Mouse (Mus musculus): ENCODE data around the gene Tas2r118. TPM values are rescaled to one million over a fixed set of nuclear protein-coding genes. Genes with fewer than 3 reads are reported as not detected.

Gene Tas2r118
- not detected in 2 replicates for polyA plus RNA-seq (2014; fragmentation: Nextera tagmentation; extraction: Ambion mirVana)

- H3K36me3 ChIP-seq (ENCODE audit: control insufficient read depth, insufficient read depth, low read length): no peaks in the 10 kb centered on the region
- no peak within 1 kb of the TSS for H3K27ac ChIP-seq (ENCODE audit: low read depth, low read length)
- H3K27me3 ChIP-seq (ENCODE audit: control insufficient read depth, insufficient read depth, low read length): no peaks in the 10 kb centered on the region
- H3K4me2 ChIP-seq (ENCODE audit: low read depth, low read length): no peak within 1 kb of the TSS
- WGBS: 97% methylated on average over 5 of the region's 5 CpGs
- H3K4me3 ChIP-seq (ENCODE audit: low read depth, low read length): no peak within 1 kb of the TSS
- H3K9ac ChIP-seq (replicated peaks; ENCODE audit: low read depth, low read length): no peak within 1 kb of the TSS
- H3K4me1 ChIP-seq (ENCODE audit: control insufficient read depth, insufficient read depth, low read length): no peaks in the 10 kb centered on the region
- ATAC-seq (ENCODE audit: low read depth): no peak
- H3K9me3 ChIP-seq (ENCODE audit: control insufficient read depth, low read length): no peaks in the 10 kb centered on the region
Observed at GRCm38 (mm10) chr6:23969960-23970359, at the start of gene Tas2r118. Tas2r118 (minus strand) TSS chr6:23970060.

GRCm38 (mm10) chr6:24018320-24018719, 48.5 kb upstream of the Tas2r118 start:
- no peak overlapping the region for H3K4me3 ChIP-seq (ENCODE audit: low read depth, low read length)
- no peak for ATAC-seq (ENCODE audit: low read depth)
- H3K27me3 ChIP-seq (ENCODE audit: control insufficient read depth, insufficient read depth, low read length): no peaks in the 10 kb centered on the region
- no peak overlapping the region for H3K9ac ChIP-seq (replicated peaks; ENCODE audit: low read depth, low read length)
- no peaks in the 10 kb centered on the region for H3K4me1 ChIP-seq (ENCODE audit: control insufficient read depth, insufficient read depth, low read length)
- no peaks in the 10 kb centered on the region for H3K36me3 ChIP-seq (ENCODE audit: control insufficient read depth, insufficient read depth, low read length)
- WGBS: 94% methylated on average over 5 of the region's 5 CpGs
- no peak overlapping the region for H3K27ac ChIP-seq (ENCODE audit: low read depth, low read length)
- H3K9me3 ChIP-seq (ENCODE audit: control insufficient read depth, low read length): no peaks in the 10 kb centered on the region
- H3K4me2 ChIP-seq (ENCODE audit: low read depth, low read length): no peak overlapping the region

GRCm38 (mm10) chr6:23993276-23993675, 23.4 kb upstream of the Tas2r118 start:
- Histone ChIP-seq H3K27ac (ENCODE audit: low read depth, low read length) (no peak overlapping the region), H3K4me1 (ENCODE audit: control insufficient read depth, insufficient read depth, low read length) (no peaks in the 10 kb centered on the region), H3K4me3 (ENCODE audit: low read depth, low read length) (no peak overlapping the region), H3K4me2 (ENCODE audit: low read depth, low read length) (no peak overlapping the region), H3K27me3 (ENCODE audit: control insufficient read depth, insufficient read depth, low read length) (no peaks in the 10 kb centered on the region), H3K36me3 (ENCODE audit: control insufficient read depth, insufficient read depth, low read length) (no peaks in the 10 kb centered on the region), H3K9ac (replicated peaks; ENCODE audit: low read depth, low read length) (no peak overlapping the region), H3K9me3 (ENCODE audit: control insufficient read depth, low read length) (no peaks in the 10 kb centered on the region)
- WGBS: 84% methylated on average over 2 of the region's 2 CpGs
- no peak for ATAC-seq (ENCODE audit: low read depth)

GRCm38 (mm10) chr6:23990687-23991387, 21.0 kb upstream of the Tas2r118 start:
- no peak overlapping the region for H3K9ac ChIP-seq (replicated peaks; ENCODE audit: low read depth, low read length)
- H3K27me3 ChIP-seq (ENCODE audit: control insufficient read depth, insufficient read depth, low read length): no peaks in the 10 kb centered on the region
- H3K4me3 ChIP-seq (ENCODE audit: low read depth, low read length): no peak overlapping the region
- H3K9me3 ChIP-seq (ENCODE audit: control insufficient read depth, low read length): no peaks in the 10 kb centered on the region
- no peaks in the 10 kb centered on the region for H3K4me1 ChIP-seq (ENCODE audit: control insufficient read depth, insufficient read depth, low read length)
- H3K27ac ChIP-seq (ENCODE audit: low read depth, low read length): no peak overlapping the region
- ATAC-seq (ENCODE audit: low read depth): no peak
- no peak overlapping the region for H3K4me2 ChIP-seq (ENCODE audit: low read depth, low read length)
- 55% methylated on average over 3 of the region's 3 CpGs for WGBS
- H3K36me3 ChIP-seq (ENCODE audit: control insufficient read depth, insufficient read depth, low read length): no peaks in the 10 kb centered on the region

- no peak overlapping the region for H3K4me2 ChIP-seq (ENCODE audit: low read depth, low read length)
- H3K27me3 ChIP-seq (ENCODE audit: control insufficient read depth, insufficient read depth, low read length): no peaks in the 10 kb centered on the region
- no peaks in the 10 kb centered on the region for H3K36me3 ChIP-seq (ENCODE audit: control insufficient read depth, insufficient read depth, low read length)
- H3K4me3 ChIP-seq (ENCODE audit: low read depth, low read length): no peak overlapping the region
- no peak overlapping the region for H3K27ac ChIP-seq (ENCODE audit: low read depth, low read length)
- no peak overlapping the region for H3K9ac ChIP-seq (replicated peaks; ENCODE audit: low read depth, low read length)
- H3K9me3 ChIP-seq (ENCODE audit: control insufficient read depth, low read length): no peaks in the 10 kb centered on the region
- no peaks in the 10 kb centered on the region for H3K4me1 ChIP-seq (ENCODE audit: control insufficient read depth, insufficient read depth, low read length)
- ATAC-seq (ENCODE audit: low read depth): no peak
- 95% methylated on average over 1 of the region's 1 CpGs for WGBS
Observed at GRCm38 (mm10) chr6:23986293-23986692, 16.4 kb upstream of the Tas2r118 start.

GRCm38 (mm10) chr6:23966980-23967379, 2.9 kb downstream of the Tas2r118 start:
- H3K4me2 ChIP-seq (ENCODE audit: low read depth, low read length): no peak overlapping the region
- no peak for ATAC-seq (ENCODE audit: low read depth)
- H3K27me3 ChIP-seq (ENCODE audit: control insufficient read depth, insufficient read depth, low read length): no peaks in the 10 kb centered on the region
- no peak overlapping the region for H3K27ac ChIP-seq (ENCODE audit: low read depth, low read length)
- H3K4me1 ChIP-seq (ENCODE audit: control insufficient read depth, insufficient read depth, low read length): no peaks in the 10 kb centered on the region
- H3K36me3 ChIP-seq (ENCODE audit: control insufficient read depth, insufficient read depth, low read length): no peaks in the 10 kb centered on the region
- no peak overlapping the region for H3K9ac ChIP-seq (replicated peaks; ENCODE audit: low read depth, low read length)
- no peaks in the 10 kb centered on the region for H3K9me3 ChIP-seq (ENCODE audit: control insufficient read depth, low read length)
- WGBS: 88% methylated on average over 2 of the region's 2 CpGs
- H3K4me3 ChIP-seq (ENCODE audit: low read depth, low read length): no peak overlapping the region

GRCm38 (mm10) chr6:23965925-23966324, 3.9 kb downstream of the Tas2r118 start:
- 85% methylated on average over 3 of the region's 3 CpGs for WGBS
- Histone ChIP-seq H3K4me1 (ENCODE audit: control insufficient read depth, insufficient read depth, low read length) (no peaks in the 10 kb centered on the region), H3K9me3 (ENCODE audit: control insufficient read depth, low read length) (no peaks in the 10 kb centered on the region), H3K36me3 (ENCODE audit: control insufficient read depth, insufficient read depth, low read length) (no peaks in the 10 kb centered on the region), H3K27me3 (ENCODE audit: control insufficient read depth, insufficient read depth, low read length) (no peaks in the 10 kb centered on the region), H3K4me2 (ENCODE audit: low read depth, low read length) (no peak overlapping the region), H3K27ac (ENCODE audit: low read depth, low read length) (no peak overlapping the region), H3K4me3 (ENCODE audit: low read depth, low read length) (no peak overlapping the region), H3K9ac (replicated peaks; ENCODE audit: low read depth, low read length) (no peak overlapping the region)
- no peak for ATAC-seq (ENCODE audit: low read depth)

GRCm38 (mm10) chr6:23963741-23964140, 6.1 kb downstream of the Tas2r118 start:
- H3K27ac ChIP-seq (ENCODE audit: low read depth, low read length): no peak overlapping the region
- no peaks in the 10 kb centered on the region for H3K9me3 ChIP-seq (ENCODE audit: control insufficient read depth, low read length)
- H3K4me2 ChIP-seq (ENCODE audit: low read depth, low read length): no peak overlapping the region
- 74% methylated on average over 1 of the region's 1 CpGs for WGBS
- H3K4me3 ChIP-seq (ENCODE audit: low read depth, low read length): no peak overlapping the region
- no peaks in the 10 kb centered on the region for H3K27me3 ChIP-seq (ENCODE audit: control insufficient read depth, insufficient read depth, low read length)
- no peak for ATAC-seq (ENCODE audit: low read depth)
- H3K4me1 ChIP-seq (ENCODE audit: control insufficient read depth, insufficient read depth, low read length): no peaks in the 10 kb centered on the region
- no peak overlapping the region for H3K9ac ChIP-seq (replicated peaks; ENCODE audit: low read depth, low read length)
- no peaks in the 10 kb centered on the region for H3K36me3 ChIP-seq (ENCODE audit: control insufficient read depth, insufficient read depth, low read length)

GRCm38 (mm10) chr6:23940776-23941175, 29.1 kb downstream of the Tas2r118 start:
- Histone ChIP-seq H3K27me3 (ENCODE audit: control insufficient read depth, insufficient read depth, low read length) (no peaks in the 10 kb centered on the region), H3K4me2 (ENCODE audit: low read depth, low read length) (no peak overlapping the region), H3K27ac (ENCODE audit: low read depth, low read length) (no peak overlapping the region), H3K4me3 (ENCODE audit: low read depth, low read length) (no peak overlapping the region), H3K4me1 (ENCODE audit: control insufficient read depth, insufficient read depth, low read length) (no peaks in the 10 kb centered on the region), H3K9me3 (ENCODE audit: control insufficient read depth, low read length) (no peaks in the 10 kb centered on the region), H3K36me3 (ENCODE audit: control insufficient read depth, insufficient read depth, low read length) (no peaks in the 10 kb centered on the region), H3K9ac (replicated peaks; ENCODE audit: low read depth, low read length) (no peak overlapping the region)
- no peak for ATAC-seq (ENCODE audit: low read depth)
- 85% methylated on average over 1 of the region's 1 CpGs for WGBS
